In genomic region chr5:20944961-20945748, GRCm38 (mm10) we compare ENCODE assay signal across 8 mouse cellular contexts. TPM values are rescaled to one million over a fixed set of nuclear protein-coding genes. Genes with fewer than 3 reads are reported as not detected.
DNase-seq lines count a peak whose midpoint lies in the region; ATAC-seq lines count a peak whose summit lies in the region.

No protein-coding gene starts in this region.

- no peak overlapping the region for H3K4me2 ChIP-seq in hindbrain, embryonic 16.5 days (ENCODE audit: low read length)
- H3K4me2 ChIP-seq in hindbrain, embryonic 14.5 days (replicated peaks), result no peak overlapping the region

- no peaks in the 10 kb centered on the region for H3K27me3 ChIP-seq in hindbrain, embryonic 16.5 days (replicated peaks; ENCODE audit: control insufficient read depth, insufficient read depth, low read length)
- H3K27me3 ChIP-seq in hindbrain, embryonic 14.5 days (ENCODE audit: control insufficient read depth, insufficient read depth, low read length), result no peaks in the 10 kb centered on the region

- H3K4me3 ChIP-seq in hindbrain, embryonic 16.5 days (ENCODE audit: low read length), result no peak overlapping the region
- no peak overlapping the region for H3K4me3 ChIP-seq in hindbrain, embryonic 14.5 days (replicated peaks; ENCODE audit: low read length)

- no peak for ATAC-seq in hindbrain, embryonic 16.5 days
- no peak for ATAC-seq in hindbrain, embryonic 14.5 days (ENCODE audit: low FRiP score)
- ATAC-seq in megakaryocyte-erythroid progenitor cell, adult 5-6 weeks (replicated peaks; ENCODE audit: low FRiP score, low TSS enrichment, poor library complexity, severe bottlenecking), result 0 out of 2 replicates have a peak, but pooled peaks have one; percentile 9

- no peaks in the 10 kb centered on the region for H3K36me3 ChIP-seq in hindbrain, embryonic 16.5 days (ENCODE audit: control insufficient read depth, insufficient read depth, low read length)
- no peaks in the 10 kb centered on the region for H3K36me3 ChIP-seq in hindbrain, embryonic 14.5 days (replicated peaks; ENCODE audit: control insufficient read depth, insufficient read depth)

- DNase-seq in hindbrain, embryonic 14.5 days (ENCODE audit: low spot score), result no peak
- DNase-seq in c-Kit-positive CD71-positive TER-119-positive erythroid progenitor cells, embryonic 14.5 days (ENCODE audit: low spot score), result peak; percentile 69
- DNase-seq in kidney, postnatal 10 days, result peak; percentile 43
- DNase-seq in layer of hippocampus, adult 11-12 months (ENCODE audit: low spot score), result no peak
- DNase-seq in cerebellum, postnatal 36 days, result no peak
- DNase-seq in embryo, embryonic 10 days (ENCODE audit: low spot score), result no peak

- WGBS in hindbrain, embryonic 16.5 days, result 84% methylated on average over 13 of the region's 13 CpGs
- 83% methylated on average over 13 of the region's 13 CpGs for WGBS in hindbrain, embryonic 14.5 days

- peaks cover 12% of the 10 kb centered on the region for H3K4me1 ChIP-seq in hindbrain, embryonic 16.5 days (ENCODE audit: control insufficient read depth, insufficient read depth, low read depth, low read length)
- peaks cover 10% of the 10 kb centered on the region for H3K4me1 ChIP-seq in hindbrain, embryonic 14.5 days (replicated peaks; ENCODE audit: control insufficient read depth, insufficient read depth, low read length)

- peak overlapping the region; percentile 29; the same call in 1 of the 2 replicates for H3K27ac ChIP-seq in hindbrain, embryonic 16.5 days (ENCODE audit: low read depth, low read length)
- H3K27ac ChIP-seq in hindbrain, embryonic 14.5 days, result no peak overlapping the region

- no peaks in the 10 kb centered on the region for H3K9me3 ChIP-seq in hindbrain, embryonic 16.5 days (ENCODE audit: control insufficient read depth, low read length)
- no peaks in the 10 kb centered on the region for H3K9me3 ChIP-seq in hindbrain, embryonic 14.5 days (ENCODE audit: control insufficient read depth, low read length)

- no peak overlapping the region for H3K9ac ChIP-seq in hindbrain, embryonic 16.5 days (ENCODE audit: low read depth, low read length)
- H3K9ac ChIP-seq in hindbrain, embryonic 14.5 days, result no peak overlapping the region

RNA-seq across cellular contexts. Expression of gene Rsbn1l, which starts 11.0 kb away (rescaled TPM):
- polyA plus RNA-seq in hindbrain, embryonic 16.5 days (2015; fragmentation: Nextera tagmentation; extraction: Ambion mirVana), result 3.0 and 3.5 TPM in 2 replicates
- polyA plus RNA-seq in hindbrain, embryonic 14.5 days (2014; fragmentation: Nextera tagmentation; extraction: Ambion mirVana), result 4.3 and 5.6 TPM in 2 replicates
- 30.6 and 43.0 TPM in 2 replicates for total RNA-seq in megakaryocyte-erythroid progenitor cell, adult 5-6 weeks (2014; fragmentation: Nextera tagmentation)
- 26.7 and 33.0 TPM in 2 replicates for total RNA-seq in megakaryocyte-erythroid progenitor cell, adult 5-6 weeks (2017)

Comparison
In these comparisons a context has a peak if more than half of its experiments do, and no peak if none do; other contexts are left out.
1. DNase-seq: peak in c-Kit-positive CD71-positive TER-119-positive erythroid progenitor cells, embryonic 14.5 days (single experiment) and kidney, postnatal 10 days (single experiment); none in hindbrain, embryonic 14.5 days (single experiment), layer of hippocampus, adult 11-12 months (single experiment), cerebellum, postnatal 36 days (0 of 2) and embryo, embryonic 10 days (single experiment).